Mouse (Mus musculus) olfactory bulb, adult 2 months (tissue): ENCODE measurements at regions not wholly inside any gene's neighbourhood (a gene's known extent, or its start where the extent isn't known, plus 50 kb on each side); places are given as distances from the start of the nearest gene placed in this dataset.

Source experiments
- CTCF ChIP-seq: fragments of 200-500 bp; IDR thresholded peaks from 2 replicates; pipeline ENCODE4 v1.5.1; 2012; ENCODE audit warnings: low read depth, mild to moderate bottlenecking, low read length, moderate library complexity; ENCODE audit not compliant: insufficient read depth
- POLR2A ChIP-seq: fragments of 200-500 bp; IDR thresholded peaks from 2 replicates; pipeline ENCODE4 v1.6.1; 2012; ENCODE audit warnings: mild to moderate bottlenecking, low read depth, low read length, moderate library complexity; ENCODE audit not compliant: insufficient read depth

DNA sequence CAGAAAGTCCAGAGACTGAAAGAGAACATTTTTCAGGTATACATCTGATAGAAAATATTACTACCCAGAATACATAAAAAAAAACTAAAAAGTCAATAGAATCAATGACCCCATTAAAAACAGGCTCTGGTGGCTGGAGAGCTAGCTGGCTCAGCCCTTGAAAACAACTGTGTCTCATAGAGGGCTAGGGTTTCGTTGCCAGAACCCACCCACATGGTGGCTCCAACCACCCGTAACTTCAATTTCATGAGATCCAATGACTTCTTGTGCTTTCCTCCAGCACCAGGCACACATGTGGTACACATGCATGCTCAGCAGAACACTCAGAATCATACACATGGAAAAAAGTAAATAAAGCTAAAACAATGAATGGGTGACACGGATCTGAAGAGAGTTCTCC, 143.6 kb upstream of the Akirin2 start:
- TF ChIP-seq CTCF (no peak), POLR2A (no peak)
